Mouse (Mus musculus) bone marrow macrophage, adult 2 months (primary cell): ENCODE data around the gene Stx16.

ENCODE experiments used
- CTCF ChIP-seq: IDR thresholded peaks from 2 replicates; pipeline ENCODE4 v1.5.1; 2012; ENCODE audit warnings: low read depth, mild to moderate bottlenecking, low read length, moderate library complexity
- POLR2A ChIP-seq: IDR thresholded peaks from 2 replicates; pipeline ENCODE4 v1.6.1; 2012; ENCODE audit warnings: mild to moderate bottlenecking, low read depth, low read length, borderline replicate concordance

GRCm38 (mm10) chr2:174077776-174078338 is 1.7 kb downstream of the Stx16 start:
- TF ChIP-seq CTCF (no peak), POLR2A (no peak)
